In genomic region chrX:142490093-142490717, GRCm38 (mm10) we compare ENCODE assay signal across 10 mouse cellular contexts.
DNase-seq lines count a peak whose midpoint lies in the region; ATAC-seq and TF ChIP-seq lines count a peak whose summit lies in the region.
"Had no signal": no experiment of that assay in that cellular context is flagged by ENCODE, and none has a peak within 500 bp of the region (broad histone marks: within the 10 kb centered on the region; RNA-seq: fewer than 3 reads in every experiment).

No protein-coding gene starts in this region.

- H3K9me3 ChIP-seq in heart, embryonic 12.5 days (replicated peaks): no peaks in the 10 kb centered on the region
- H3K9me3 ChIP-seq in lung, embryonic 14.5 days (ENCODE audit: low read depth, low read length): no peaks in the 10 kb centered on the region
- H3K9me3 ChIP-seq in forebrain, postnatal 0 days (ENCODE audit: low read length): no peaks in the 10 kb centered on the region
- H3K9me3 ChIP-seq: heart, embryonic 13.5 days; stomach, embryonic 15.5 days had no signal

- H3K36me3 ChIP-seq in heart, embryonic 12.5 days: no peaks in the 10 kb centered on the region
- no peaks in the 10 kb centered on the region for H3K36me3 ChIP-seq in lung, embryonic 14.5 days (ENCODE audit: insufficient read depth)
- H3K36me3 ChIP-seq in forebrain, postnatal 0 days (ENCODE audit: insufficient read depth): no peaks in the 10 kb centered on the region
- H3K36me3 ChIP-seq: heart, embryonic 13.5 days; stomach, embryonic 15.5 days had no signal

- TF ChIP-seq CTCF in lung, embryonic 14.5 days (IDR thresholded peaks at IDR 0.05; ENCODE audit: low read depth): no peak
- TF ChIP-seq CTCF in forebrain, postnatal 0 days (IDR thresholded peaks at IDR 0.05; ENCODE audit: low read depth): no peak

- H3K27ac ChIP-seq in heart, embryonic 12.5 days (ENCODE audit: poor library complexity, severe bottlenecking): no peak overlapping the region
- no peak overlapping the region for H3K27ac ChIP-seq in lung, embryonic 14.5 days (ENCODE audit: low read depth)
- H3K27ac ChIP-seq in forebrain, postnatal 0 days (ENCODE audit: low read depth, low read length): no peak overlapping the region
- H3K27ac ChIP-seq: heart, embryonic 13.5 days; stomach, embryonic 15.5 days had no signal

- no peaks in the 10 kb centered on the region for H3K4me1 ChIP-seq in heart, embryonic 12.5 days (replicated peaks)
- H3K4me1 ChIP-seq in lung, embryonic 14.5 days (ENCODE audit: insufficient read depth): no peaks in the 10 kb centered on the region
- no peaks in the 10 kb centered on the region for H3K4me1 ChIP-seq in forebrain, postnatal 0 days (ENCODE audit: insufficient read depth)
- H3K4me1 ChIP-seq: heart, embryonic 13.5 days; stomach, embryonic 15.5 days had no signal

- no peak overlapping the region for H3K9ac ChIP-seq in heart, embryonic 12.5 days
- H3K9ac ChIP-seq in lung, embryonic 14.5 days: no peak overlapping the region
- H3K9ac ChIP-seq in forebrain, postnatal 0 days: no peak overlapping the region
- H3K9ac ChIP-seq: heart, embryonic 13.5 days; stomach, embryonic 15.5 days had no signal

- H3K27me3 ChIP-seq in heart, embryonic 12.5 days (replicated peaks): no peaks in the 10 kb centered on the region
- H3K27me3 ChIP-seq in lung, embryonic 14.5 days (ENCODE audit: insufficient read depth, low read length): no peaks in the 10 kb centered on the region
- no peaks in the 10 kb centered on the region for H3K27me3 ChIP-seq in forebrain, postnatal 0 days (ENCODE audit: insufficient read depth, low read length)
- H3K27me3 ChIP-seq: stomach, embryonic 15.5 days had no signal

- intact Hi-C loops in heart, postnatal 36 days (cut with DNase I): no loop called here

- 68% methylated on average over 8 of the region's 8 CpGs for WGBS in heart, embryonic 12.5 days
- 48% methylated on average over 8 of the region's 8 CpGs for whole genome bisulfite sequencing in lung, embryonic 14.5 days
- WGBS in forebrain, postnatal 0 days: 62% methylated on average over 8 of the region's 8 CpGs

- DNase-seq in heart, postnatal 36 days: peak; percentile 4
- DNase-seq in 416B (ENCODE audit: low read depth): peak; percentile 26
- DNase-seq in adrenal gland, adult 18-20 months (ENCODE audit: low spot score in 2 of 2): peak; percentile 24 to 38
- peak; percentile 44 for DNase-seq in lung, embryonic 14.5 days
- no peak for DNase-seq in spleen, adult 12 weeks (ENCODE audit: low spot score)
- no peak for DNase-seq in forebrain, postnatal 0 days
- DNase-seq in spleen, postnatal 4 days (ENCODE audit: low spot score in 2 of 2): no peak

- H3K4me2 ChIP-seq in heart, embryonic 12.5 days: no peak overlapping the region
- H3K4me2 ChIP-seq in lung, embryonic 14.5 days: no peak overlapping the region
- H3K4me2 ChIP-seq in forebrain, postnatal 0 days (ENCODE audit: low read depth): no peak overlapping the region
- H3K4me2 ChIP-seq: heart, embryonic 13.5 days; stomach, embryonic 15.5 days had no signal

- no peak overlapping the region for H3K4me3 ChIP-seq in heart, embryonic 12.5 days
- H3K4me3 ChIP-seq in lung, embryonic 14.5 days (ENCODE audit: low read depth, low read length): no peak overlapping the region
- no peak overlapping the region for H3K4me3 ChIP-seq in forebrain, postnatal 0 days (ENCODE audit: low read depth, low read length)
- H3K4me3 ChIP-seq: heart, embryonic 13.5 days; stomach, embryonic 15.5 days had no signal

- no peak for ATAC-seq in heart, embryonic 12.5 days (ENCODE audit: insufficient number of reproducible peaks, low FRiP score)
- ATAC-seq in lung, embryonic 14.5 days (ENCODE audit: insufficient read depth): peak; percentile 52; the same call in 1 of the 2 replicates
- no peak for ATAC-seq in forebrain, postnatal 0 days

Comparison
In these comparisons a context has a peak if more than half of its experiments do, and no peak if none do; other contexts are left out.
1. DNase-seq: peak in heart, postnatal 36 days (2 of 2), 416B (single experiment), adrenal gland, adult 18-20 months (2 of 2) and lung, embryonic 14.5 days (single experiment); none in spleen, adult 12 weeks (single experiment), forebrain, postnatal 0 days (single experiment) and spleen, postnatal 4 days (0 of 2).